Mouse (Mus musculus) kidney, postnatal 0 days (tissue): ENCODE data around the gene Il1f5. TPM values are rescaled to one million over a fixed set of nuclear protein-coding genes. Genes with fewer than 3 reads are reported as not detected.

Source experiments
- ATAC-seq: fragments of 200-750 bp; cut with Nextera tagmentation; replicated peaks from 2 replicates; pipeline ENCODE4 v1.8.0; 2017; ENCODE audit warnings: low read depth, moderate number of reproducible peaks, moderate TSS enrichment, moderate library complexity; ENCODE audit not compliant: low FRiP score
- DNase-seq: peaks from one replicate; pipeline ENCODE4 v3.0.0-alpha.2; 2016; ENCODE audit warnings: low spot score
- H3K27ac ChIP-seq: fragments of 300-500 bp; sonication (generic); 2 replicates; pipeline ENCODE4 v1.5.1; 2014; ENCODE audit warnings: mild to moderate bottlenecking
- H3K27me3 ChIP-seq: fragments of 300-500 bp; sonication (generic); 2 replicates; pipeline ENCODE4 v1.6.1; 2014; ENCODE audit warnings: low read length, mixed read lengths; ENCODE audit not compliant: insufficient read depth
- H3K36me3 ChIP-seq: fragments of 300-500 bp; sonication (generic); 2 replicates; pipeline ENCODE4 v1.6.1; 2014; ENCODE audit warnings: low read length, mixed read lengths; ENCODE audit not compliant: insufficient read depth
- H3K4me1 ChIP-seq: fragments of 300-500 bp; sonication (generic); replicated peaks from 2 replicates; pipeline ENCODE4 v1.6.1; 2014; ENCODE audit warnings: antibody characterized with exemption, low read length, mixed read lengths; ENCODE audit not compliant: insufficient read depth
- H3K4me2 ChIP-seq: fragments of 300-500 bp; sonication (generic); 2 replicates; pipeline ENCODE4 v1.6.1; 2014; ENCODE audit warnings: mild to moderate bottlenecking, low read length, moderate library complexity, mixed read lengths
- H3K4me3 ChIP-seq: fragments of 300-500 bp; sonication (generic); replicated peaks from 2 replicates; pipeline ENCODE4 v1.5.1; 2014; ENCODE audit warnings: low read depth, low read length
- H3K9ac ChIP-seq: fragments of 300-500 bp; sonication (generic); 2 replicates; pipeline ENCODE4 v1.6.1; 2014; ENCODE audit warnings: low read depth, low read length
- H3K9me3 ChIP-seq: fragments of 300-500 bp; sonication (generic); replicated peaks from 2 replicates; pipeline ENCODE4 v1.6.1; 2016; ENCODE audit warnings: low read length, inconsistent platforms, mixed read lengths
- CTCF ChIP-seq: IDR thresholded peaks from 2 replicates; pipeline ENCODE4 v1.5.1; 2016; ENCODE audit warnings: antibody characterized with exemption, low read depth, mild to moderate bottlenecking, moderate library complexity
- WGBS: fragments of 180-500 bp; shearing (Covaris S2); extraction: QIAGEN DNeasy Blood & Tissue Kit; methylation state at CpG from one replicate; pipeline ENCODE4 v1.1.7; 2014; 5-methylcytosine and 5-hydroxymethylcytosine counted together
- polyA plus RNA-seq: library from polyadenylated mRNA; unstranded; fragments of >200 nt; fragmentation: Nextera tagmentation; extraction: Ambion mirVana; gene quantifications from 2 replicates; pipeline ENCODE4 v1.2.1, GENCODE M21; 2015

Il1f5 gene
- polyA plus RNA-seq: 0.45 TPM in 2 replicates

GRCm38 (mm10) chr2:24276654-24277053 is at the start of gene Il1f5:
Gene Il1f5 (plus strand): TSS chr2:24276954.
- no peaks in the 10 kb centered on the region for H3K36me3 ChIP-seq
- no peaks in the 10 kb centered on the region for H3K9me3 ChIP-seq
- no peak for TF ChIP-seq CTCF
- no peak for DNase-seq
- no peak within 1 kb of the TSS for H3K9ac ChIP-seq
- H3K4me1 ChIP-seq: no peaks in the 10 kb centered on the region
- no peak within 1 kb of the TSS for H3K27ac ChIP-seq
- H3K27me3 ChIP-seq: no peaks in the 10 kb centered on the region
- H3K4me3 ChIP-seq: no peak within 1 kb of the TSS
- ATAC-seq: no peak
- H3K4me2 ChIP-seq: no peak within 1 kb of the TSS

GRCm38 (mm10) chr2:24227191-24227590 is 49.6 kb upstream of the Il1f5 start:
- Histone ChIP-seq H3K4me2 (no peak overlapping the region), H3K9ac (no peak overlapping the region), H3K4me1 (no peaks in the 10 kb centered on the region), H3K27me3 (no peaks in the 10 kb centered on the region), H3K9me3 (no peaks in the 10 kb centered on the region), H3K36me3 (no peaks in the 10 kb centered on the region), H3K4me3 (no peak overlapping the region), H3K27ac (no peak overlapping the region)
- 73% methylated on average over 2 of the region's 2 CpGs for WGBS
- ATAC-seq (no peak), DNase-seq (no peak)
- TF ChIP-seq CTCF: no peak

- ATAC-seq (no peak), DNase-seq (no peak)
- no peaks in the 10 kb centered on the region for H3K9me3 ChIP-seq
- no peak overlapping the region for H3K4me3 ChIP-seq
- H3K27me3 ChIP-seq: no peaks in the 10 kb centered on the region
- WGBS: 92% methylated on average over 1 of the region's 1 CpGs
- H3K36me3 ChIP-seq: no peaks in the 10 kb centered on the region
- no peak for TF ChIP-seq CTCF
- no peak overlapping the region for H3K9ac ChIP-seq
- no peak overlapping the region for H3K4me2 ChIP-seq
- H3K4me1 ChIP-seq: no peaks in the 10 kb centered on the region
- no peak overlapping the region for H3K27ac ChIP-seq
Observed at GRCm38 (mm10) chr2:24267503-24267902, 9.3 kb upstream of the Il1f5 start.

GRCm38 (mm10) chr2:24273619-24274018 is 3.1 kb upstream of the Il1f5 start:
- Histone ChIP-seq H3K27ac (no peak overlapping the region), H3K4me3 (no peak overlapping the region), H3K9me3 (no peaks in the 10 kb centered on the region), H3K4me2 (no peak overlapping the region), H3K27me3 (no peaks in the 10 kb centered on the region), H3K36me3 (no peaks in the 10 kb centered on the region), H3K4me1 (no peaks in the 10 kb centered on the region), H3K9ac (no peak overlapping the region)
- WGBS: 88% methylated on average over 2 of the region's 2 CpGs
- TF ChIP-seq CTCF: no peak
- DNase-seq (no peak), ATAC-seq (no peak)

- H3K4me2 ChIP-seq: no peak overlapping the region
- H3K27me3 ChIP-seq: no peaks in the 10 kb centered on the region
- no peak overlapping the region for H3K4me3 ChIP-seq
- 52% methylated on average over 1 of the region's 1 CpGs for WGBS
- ATAC-seq: no peak
- H3K9ac ChIP-seq: no peak overlapping the region
- H3K4me1 ChIP-seq: no peaks in the 10 kb centered on the region
- no peaks in the 10 kb centered on the region for H3K9me3 ChIP-seq
- no peak for TF ChIP-seq CTCF
- H3K27ac ChIP-seq: no peak overlapping the region
- no peaks in the 10 kb centered on the region for H3K36me3 ChIP-seq
- no peak for DNase-seq
Observed at GRCm38 (mm10) chr2:24275146-24275545, 1.6 kb upstream of the Il1f5 start.

GRCm38 (mm10) chr2:24290896-24291295 is 14.1 kb downstream of the Il1f5 start, which contains the start of gene Il1f10:
Gene Il1f10 (plus strand): TSS chr2:24291196.
- TF ChIP-seq CTCF: no peak
- Histone ChIP-seq H3K9me3 (no peaks in the 10 kb centered on the region), H3K36me3 (no peaks in the 10 kb centered on the region), H3K27ac (no peak within 1 kb of the TSS), H3K27me3 (no peaks in the 10 kb centered on the region), H3K9ac (no peak within 1 kb of the TSS), H3K4me1 (no peaks in the 10 kb centered on the region), H3K4me2 (no peak within 1 kb of the TSS), H3K4me3 (no peak within 1 kb of the TSS)
- WGBS: 79% methylated on average over 5 of the region's 5 CpGs
- ATAC-seq (no peak), DNase-seq (no peak)

GRCm38 (mm10) chr2:24294616-24295015 is 17.9 kb downstream of the Il1f5 start:
- ATAC-seq (no peak), DNase-seq (no peak)
- WGBS: 46% methylated on average over 1 of the region's 1 CpGs
- H3K4me3 ChIP-seq: no peak overlapping the region
- no peak overlapping the region for H3K27ac ChIP-seq
- no peaks in the 10 kb centered on the region for H3K27me3 ChIP-seq
- TF ChIP-seq CTCF: no peak
- no peaks in the 10 kb centered on the region for H3K36me3 ChIP-seq
- no peaks in the 10 kb centered on the region for H3K4me1 ChIP-seq
- no peaks in the 10 kb centered on the region for H3K9me3 ChIP-seq
- no peak overlapping the region for H3K9ac ChIP-seq
- no peak overlapping the region for H3K4me2 ChIP-seq
